Mouse (Mus musculus): Measurements from ENCODE around the gene Wwox. TPM values are rescaled to one million over a fixed set of nuclear protein-coding genes. Genes with fewer than 3 reads are reported as not detected.

Gene Wwox
- polyA plus RNA-seq, 1 experiment from 2014 or later = 9.9 TPM

- peaks cover 52% of the 10 kb centered on the region for H3K4me1 ChIP-seq
- H3K4me3 ChIP-seq = peak overlapping the region; percentile 23; the same call in 1 of the 2 replicates
- no peaks in the 10 kb centered on the region; the same call in 1 of the 2 replicates for H3K27me3 ChIP-seq (replicated peaks; ENCODE audit: low read depth, poor library complexity, severe bottlenecking)
- peak; percentile 51 for DNase-seq (ENCODE audit: low spot score)
- no peaks in the 10 kb centered on the region for H3K36me3 ChIP-seq (replicated peaks)
- H3K27ac ChIP-seq (replicated peaks) = peak overlapping the region; percentile 61
- 24% methylated on average over 18 of the region's 18 CpGs for WGBS
- H3K9me3 ChIP-seq = no peaks in the 10 kb centered on the region
These were observed 492.7 kb downstream of the Wwox start for GRCm38 (mm10) chr8:114932071-114932630.

GRCm38 (mm10) chr8:114933248-114933647 is 493.8 kb downstream of the Wwox start:
- Histone ChIP-seq H3K4me1 (peaks cover 53% of the 10 kb centered on the region), H3K4me3 (no peak overlapping the region), H3K27me3 (replicated peaks; ENCODE audit: low read depth, poor library complexity, severe bottlenecking) (peaks cover 8% of the 10 kb centered on the region), H3K27ac (replicated peaks) (no peak overlapping the region), H3K9me3 (no peaks in the 10 kb centered on the region), H3K36me3 (replicated peaks) (no peaks in the 10 kb centered on the region)
- WGBS = 82% methylated on average over 1 of the region's 1 CpGs
- no peak for DNase-seq (ENCODE audit: low spot score)

DNA sequence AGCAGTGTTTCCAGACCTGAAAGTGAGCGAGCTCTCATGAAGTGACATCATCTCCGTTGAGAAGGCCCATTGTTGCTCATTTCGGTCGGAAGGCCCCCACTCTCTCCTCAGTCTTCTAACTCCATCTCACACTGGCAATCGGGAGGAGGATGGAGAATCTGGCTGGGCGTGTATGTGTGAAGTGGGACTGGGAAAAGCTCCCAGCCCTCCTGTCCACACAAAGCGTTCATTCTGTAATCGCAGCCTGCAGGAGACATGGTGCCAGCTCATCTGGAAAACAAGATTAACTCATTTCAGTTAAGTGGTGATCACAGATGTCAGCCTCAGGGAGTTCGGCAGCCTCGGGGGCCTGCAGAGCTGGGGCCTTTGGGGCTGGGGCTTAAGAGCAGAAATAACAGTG is 497.4 kb downstream of the Wwox start:
- peak; percentile 38 for DNase-seq (ENCODE audit: low spot score)
- no peak overlapping the region for H3K4me3 ChIP-seq
- peaks cover 35% of the 10 kb centered on the region for H3K4me1 ChIP-seq
- no peaks in the 10 kb centered on the region for H3K36me3 ChIP-seq (replicated peaks)
- H3K27ac ChIP-seq (replicated peaks) = no peak overlapping the region
- whole genome bisulfite sequencing = 10% methylated on average over 10 of the region's 10 CpGs
- H3K9me3 ChIP-seq = no peaks in the 10 kb centered on the region
- H3K27me3 ChIP-seq (replicated peaks; ENCODE audit: low read depth, poor library complexity, severe bottlenecking) = peaks cover 14% of the 10 kb centered on the region

DNA sequence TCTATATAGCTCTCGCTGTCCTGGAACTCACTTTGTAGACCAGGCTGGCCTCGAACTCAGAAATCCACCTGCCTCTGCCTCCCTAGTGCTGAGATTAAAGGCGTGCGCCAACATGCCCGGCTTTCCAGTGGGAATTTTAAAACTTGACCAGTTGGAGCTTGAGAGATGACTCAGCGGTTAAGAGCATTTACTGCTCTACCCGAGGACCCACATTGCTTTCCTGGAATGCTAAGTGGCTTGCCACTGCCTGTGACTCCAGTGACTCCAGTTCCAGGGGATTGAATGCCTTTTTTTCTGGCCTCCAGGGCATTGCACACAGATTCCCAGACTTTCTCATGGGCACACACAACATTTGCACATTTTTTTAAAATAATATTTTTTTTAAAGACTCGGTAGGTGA is 499.9 kb downstream of the Wwox start:
- peaks cover 14% of the 10 kb centered on the region for H3K27me3 ChIP-seq (replicated peaks; ENCODE audit: low read depth, poor library complexity, severe bottlenecking)
- DNase-seq (ENCODE audit: low spot score) = no peak
- WGBS = 91% methylated on average over 8 of the region's 8 CpGs

GRCm38 (mm10) chr8:114941096-114941495 is 501.6 kb downstream of the Wwox start:
- H3K4me3 ChIP-seq = no peak overlapping the region
- peaks cover 23% of the 10 kb centered on the region for H3K4me1 ChIP-seq
- H3K9me3 ChIP-seq = no peaks in the 10 kb centered on the region
- no peak overlapping the region for H3K27ac ChIP-seq (replicated peaks)
- WGBS = 96% methylated on average over 5 of the region's 5 CpGs
- no peaks in the 10 kb centered on the region for H3K36me3 ChIP-seq (replicated peaks)
- H3K27me3 ChIP-seq (replicated peaks; ENCODE audit: low read depth, poor library complexity, severe bottlenecking) = peaks cover 14% of the 10 kb centered on the region
- no peak for DNase-seq (ENCODE audit: low spot score)

More for the DNA sequence above, 499.9 kb downstream of the Wwox start:
- Histone ChIP-seq H3K9me3 (no peaks in the 10 kb centered on the region), H3K36me3 (replicated peaks) (no peaks in the 10 kb centered on the region), H3K4me1 (peaks cover 23% of the 10 kb centered on the region), H3K27ac (replicated peaks) (no peak overlapping the region), H3K4me3 (no peak overlapping the region)

- Histone ChIP-seq H3K27me3 (replicated peaks; ENCODE audit: low read depth, poor library complexity, severe bottlenecking) (peaks cover 14% of the 10 kb centered on the region), H3K4me3 (no peak overlapping the region), H3K36me3 (replicated peaks) (no peaks in the 10 kb centered on the region), H3K4me1 (peaks cover 18% of the 10 kb centered on the region), H3K27ac (replicated peaks) (no peak overlapping the region), H3K9me3 (no peaks in the 10 kb centered on the region)
- no peak for DNase-seq (ENCODE audit: low spot score)
- 83% methylated on average over 9 of the region's 9 CpGs for WGBS
These were observed 502.2 kb downstream of the Wwox start for GRCm38 (mm10) chr8:114941644-114942043.

DNA sequence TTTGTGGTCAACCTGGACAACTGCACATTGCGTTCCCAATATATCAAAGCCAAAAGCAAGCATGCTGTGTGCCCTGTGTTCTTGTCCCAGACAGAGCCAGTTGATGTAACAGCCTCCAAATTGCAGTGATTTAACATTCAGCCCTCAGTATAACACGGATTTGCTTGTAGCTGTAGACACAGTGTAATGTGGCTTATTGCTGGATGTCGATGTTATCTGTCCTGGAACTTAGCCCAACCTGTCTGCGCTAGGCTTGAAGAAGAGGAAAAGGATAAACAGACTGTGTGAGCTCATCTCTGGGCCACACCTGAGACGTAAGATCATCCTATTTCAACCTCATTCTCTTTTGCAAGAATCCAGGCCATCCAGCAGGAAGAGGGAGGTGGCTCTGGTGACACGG is 508.5 kb downstream of the Wwox start:
- no peaks in the 10 kb centered on the region for H3K27me3 ChIP-seq (replicated peaks; ENCODE audit: low read depth, poor library complexity, severe bottlenecking)
- no peak for DNase-seq (ENCODE audit: low spot score)
- no peaks in the 10 kb centered on the region for H3K36me3 ChIP-seq (replicated peaks)
- no peaks in the 10 kb centered on the region for H3K9me3 ChIP-seq
- H3K27ac ChIP-seq (replicated peaks) = no peak overlapping the region
- no peaks in the 10 kb centered on the region for H3K4me1 ChIP-seq
- 81% methylated on average over 6 of the region's 6 CpGs for WGBS
- H3K4me3 ChIP-seq = no peak overlapping the region

- Histone ChIP-seq H3K4me3 (no peak overlapping the region), H3K9me3 (no peaks in the 10 kb centered on the region), H3K27me3 (replicated peaks; ENCODE audit: low read depth, poor library complexity, severe bottlenecking) (no peaks in the 10 kb centered on the region), H3K27ac (replicated peaks) (no peak overlapping the region), H3K36me3 (replicated peaks) (no peaks in the 10 kb centered on the region), H3K4me1 (peaks cover 7% of the 10 kb centered on the region)
- 84% methylated on average over 8 of the region's 8 CpGs for WGBS
- DNase-seq (ENCODE audit: low spot score) = no peak
These were observed 517.1 kb downstream of the Wwox start for GRCm38 (mm10) chr8:114956377-114957168.

DNA sequence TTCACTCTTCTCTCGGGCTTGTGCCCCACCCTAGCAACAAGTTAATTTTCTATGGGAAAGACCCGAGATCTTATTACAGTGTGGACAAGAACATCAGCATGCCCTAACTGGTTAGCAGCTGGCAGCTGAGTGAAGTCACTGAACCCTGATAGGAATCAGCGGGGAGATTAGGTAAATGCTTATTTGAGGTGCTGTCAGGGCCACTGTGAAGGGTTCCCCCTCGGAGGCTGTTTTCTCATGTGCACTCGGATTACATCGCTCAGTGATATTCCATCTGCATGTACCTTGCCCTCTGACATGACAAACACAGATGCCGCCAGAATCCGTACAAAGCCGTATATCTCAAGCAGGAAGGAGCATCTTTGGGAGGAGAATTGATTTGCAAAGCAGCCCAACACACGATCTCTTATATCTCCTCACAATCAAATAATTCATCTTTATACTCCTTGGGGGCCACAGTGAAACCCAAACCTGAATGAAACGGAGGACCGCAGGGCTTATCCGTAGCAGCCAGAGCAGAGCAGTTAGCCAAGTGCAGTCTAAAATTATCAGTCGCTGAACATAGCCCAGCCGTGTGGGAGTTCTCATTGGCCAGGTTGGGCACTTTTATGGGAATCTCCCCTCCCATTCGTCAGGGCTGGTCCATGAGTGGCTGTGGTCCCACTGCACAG is 519.1 kb downstream of the Wwox start:
- DNase-seq (ENCODE audit: low spot score) = peak; percentile 21
- no peaks in the 10 kb centered on the region for H3K9me3 ChIP-seq
- H3K36me3 ChIP-seq (replicated peaks) = no peaks in the 10 kb centered on the region
- H3K27me3 ChIP-seq (replicated peaks; ENCODE audit: low read depth, poor library complexity, severe bottlenecking) = no peaks in the 10 kb centered on the region
- H3K4me3 ChIP-seq = no peak overlapping the region
- H3K27ac ChIP-seq (replicated peaks) = no peak overlapping the region
- 70% methylated on average over 16 of the region's 16 CpGs for WGBS
- H3K4me1 ChIP-seq = peaks cover 7% of the 10 kb centered on the region

- no peak for DNase-seq (ENCODE audit: low spot score)
- H3K36me3 ChIP-seq (replicated peaks) = no peaks in the 10 kb centered on the region
- H3K4me3 ChIP-seq = no peak overlapping the region
- H3K4me1 ChIP-seq = peaks cover 7% of the 10 kb centered on the region
- H3K27me3 ChIP-seq (replicated peaks; ENCODE audit: low read depth, poor library complexity, severe bottlenecking) = no peaks in the 10 kb centered on the region
- H3K9me3 ChIP-seq = no peaks in the 10 kb centered on the region
- no peak overlapping the region for H3K27ac ChIP-seq (replicated peaks)
- 90% methylated on average over 11 of the region's 11 CpGs for WGBS
These were observed 520.0 kb downstream of the Wwox start for GRCm38 (mm10) chr8:114959406-114959805.

DNA sequence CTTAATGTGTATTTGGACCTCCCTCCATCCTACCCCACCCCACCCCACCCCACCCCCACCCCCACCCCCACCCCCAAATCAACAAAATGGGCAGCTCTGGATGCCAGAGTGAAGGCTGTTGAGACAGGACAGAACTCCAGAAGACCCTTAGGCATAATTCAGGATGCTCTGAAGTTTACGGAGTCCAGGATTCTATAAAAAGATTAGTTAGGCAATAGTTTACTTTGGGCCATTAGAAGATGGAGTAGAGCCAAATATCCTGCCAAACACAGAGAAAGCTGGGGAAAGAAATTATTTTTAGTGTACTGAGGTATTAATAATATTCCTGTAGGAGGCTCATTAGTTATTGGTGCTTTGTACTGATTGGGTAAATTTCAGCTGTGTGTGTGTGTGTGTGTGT is 523.0 kb downstream of the Wwox start:
- Histone ChIP-seq H3K4me1 (peaks cover 7% of the 10 kb centered on the region), H3K36me3 (replicated peaks) (no peaks in the 10 kb centered on the region), H3K27ac (replicated peaks) (no peak overlapping the region), H3K27me3 (replicated peaks; ENCODE audit: low read depth, poor library complexity, severe bottlenecking) (no peaks in the 10 kb centered on the region), H3K9me3 (peaks cover 6% of the 10 kb centered on the region; the same call in 1 of the 2 replicates), H3K4me3 (no peak overlapping the region)
- 96% methylated on average over 1 of the region's 1 CpGs for WGBS
- DNase-seq (ENCODE audit: low spot score) = no peak

- no peak overlapping the region for H3K27ac ChIP-seq (replicated peaks)
- WGBS = 90% methylated on average over 4 of the region's 4 CpGs
- H3K36me3 ChIP-seq (replicated peaks) = no peaks in the 10 kb centered on the region
- H3K4me3 ChIP-seq = no peak overlapping the region
- H3K27me3 ChIP-seq (replicated peaks; ENCODE audit: low read depth, poor library complexity, severe bottlenecking) = no peaks in the 10 kb centered on the region
- peaks cover 6% of the 10 kb centered on the region; the same call in 1 of the 2 replicates for H3K9me3 ChIP-seq
- no peak for DNase-seq (ENCODE audit: low spot score)
- peaks cover 6% of the 10 kb centered on the region for H3K4me1 ChIP-seq
These were observed 523.8 kb downstream of the Wwox start for GRCm38 (mm10) chr8:114963282-114963681.

All from embryonic facial prominence, embryonic 10.5 days (tissue).